Mouse (Mus musculus) frontal cortex, adult (tissue): ENCODE results near the gene Disc1.

Source experiments
- ATAC-seq: cut with Nextera tagmentation; 2 replicates; pipeline ENCODE4 v1.9.2; 2017; ENCODE audit warnings: mild to moderate bottlenecking, moderate library complexity, mixed read lengths; ENCODE audit not compliant: low TSS enrichment

The Disc1 gene

DNA sequence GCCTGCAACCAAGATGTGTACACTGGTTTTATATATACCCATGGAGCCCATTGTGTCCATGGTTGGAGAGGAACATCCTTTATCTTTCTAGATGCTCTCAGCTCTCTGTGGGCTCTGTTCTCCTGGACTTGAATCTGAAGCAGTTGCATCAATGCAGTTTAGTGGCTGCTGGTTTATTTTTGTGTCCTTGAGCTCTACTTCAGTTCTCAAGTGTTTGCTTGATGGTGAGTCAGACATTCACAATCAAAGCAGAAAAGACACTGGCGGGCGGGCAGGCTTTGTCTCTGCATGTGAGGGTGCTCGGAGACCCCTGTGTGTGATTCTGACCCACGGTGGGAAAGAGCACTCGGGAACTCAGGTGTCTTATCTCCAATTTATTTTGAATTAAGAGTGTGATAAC is 166.6 kb downstream of the Disc1 start:
- ATAC-seq, result peak; percentile 73

DNA sequence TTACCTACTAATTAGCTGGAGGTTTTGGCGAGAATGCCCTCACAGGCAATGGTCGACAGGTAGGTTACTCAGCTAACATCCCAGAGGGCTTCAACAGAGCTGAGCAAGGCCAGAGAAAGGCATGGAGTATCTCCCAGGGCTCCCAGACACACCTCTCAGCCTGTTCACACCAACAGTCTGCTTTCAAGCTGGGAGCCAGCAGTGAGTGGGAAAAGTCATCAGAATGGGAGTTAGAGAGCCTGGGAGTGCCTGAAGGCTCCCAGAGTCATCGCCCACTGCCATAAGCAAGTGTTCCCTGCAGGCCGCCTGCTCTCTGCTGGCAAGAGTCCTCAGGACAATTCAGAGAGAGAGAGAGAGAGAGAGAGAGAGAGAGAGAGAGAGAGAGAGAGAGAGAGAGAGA is 167.1 kb downstream of the Disc1 start:
- peak; percentile 56 for ATAC-seq

DNA sequence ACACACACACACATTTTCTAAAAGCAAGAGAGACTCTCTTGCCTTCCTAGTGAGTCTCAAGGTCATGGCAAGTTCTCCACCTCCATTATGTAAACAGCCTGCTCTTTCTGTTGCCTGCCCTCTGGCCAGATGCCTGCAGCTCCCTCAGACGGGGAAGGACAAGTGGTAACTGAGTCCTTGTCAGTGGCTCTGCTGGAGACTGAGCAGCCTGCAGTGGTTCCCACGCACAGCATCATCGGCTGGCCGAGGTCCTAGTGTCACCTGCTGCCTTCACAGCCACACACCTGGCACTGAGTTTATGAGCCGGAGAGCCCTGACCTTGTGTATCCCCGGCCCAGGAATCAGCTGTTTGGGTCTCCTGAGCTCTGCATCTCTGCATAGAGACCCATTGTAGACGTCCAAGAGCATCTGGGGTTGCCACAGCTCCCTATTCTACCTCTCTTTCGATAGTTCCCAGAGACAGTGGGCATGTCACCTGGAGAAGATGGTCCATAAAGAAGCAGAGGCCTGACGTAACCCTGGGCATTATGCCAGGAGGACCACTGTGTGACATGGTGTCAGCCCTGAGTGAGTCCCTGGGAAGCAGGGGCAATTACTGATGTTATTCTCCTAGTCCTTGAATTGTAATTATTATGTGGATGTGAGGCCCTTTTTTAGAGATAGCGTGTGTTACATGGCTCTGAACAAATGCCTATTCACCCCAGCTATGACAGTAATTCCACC is 169.2 kb downstream of the Disc1 start:
- no peak for ATAC-seq

DNA sequence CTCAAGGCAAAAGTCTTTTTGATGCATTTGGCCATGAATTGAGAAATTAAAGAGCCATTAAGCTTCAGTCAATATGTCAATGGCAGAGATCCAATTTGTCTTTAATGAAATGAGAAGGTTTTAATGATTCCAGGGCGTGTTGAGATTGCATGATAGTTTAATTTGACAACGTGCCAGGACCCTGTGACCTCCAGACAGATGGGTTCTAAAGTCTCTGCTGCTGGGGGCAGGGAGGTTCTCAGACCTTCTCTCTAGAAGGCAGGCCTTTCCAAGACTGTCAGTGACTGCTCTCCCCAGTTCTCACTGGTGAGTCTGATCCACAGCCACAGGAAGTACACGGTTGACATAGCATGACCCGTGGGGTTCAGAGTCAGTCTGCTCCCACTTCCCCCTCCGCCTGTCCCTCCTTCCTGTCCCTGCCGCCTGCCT is 170.3 kb downstream of the Disc1 start:
- ATAC-seq, result no peak

DNA sequence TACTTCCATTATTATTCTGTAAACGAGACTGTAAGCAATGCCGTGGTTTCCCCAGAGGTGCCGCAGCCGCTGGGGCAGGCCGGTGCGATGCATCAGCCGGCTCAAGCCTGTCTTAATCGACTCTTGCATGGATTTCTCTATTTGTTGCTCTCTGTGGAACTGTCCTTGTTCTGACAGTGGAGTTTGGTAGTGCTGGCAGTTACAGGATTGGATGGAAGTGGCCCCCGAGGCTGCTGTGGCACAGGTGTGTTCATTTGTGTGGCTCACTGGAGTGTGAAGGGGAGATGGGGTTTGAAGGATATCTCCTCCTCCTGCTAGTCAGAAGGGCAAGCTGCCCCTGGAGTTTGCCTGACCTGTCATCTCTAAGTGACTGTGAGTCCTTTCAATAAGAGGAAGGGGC is 171.3 kb downstream of the Disc1 start:
- ATAC-seq, result no peak

DNA sequence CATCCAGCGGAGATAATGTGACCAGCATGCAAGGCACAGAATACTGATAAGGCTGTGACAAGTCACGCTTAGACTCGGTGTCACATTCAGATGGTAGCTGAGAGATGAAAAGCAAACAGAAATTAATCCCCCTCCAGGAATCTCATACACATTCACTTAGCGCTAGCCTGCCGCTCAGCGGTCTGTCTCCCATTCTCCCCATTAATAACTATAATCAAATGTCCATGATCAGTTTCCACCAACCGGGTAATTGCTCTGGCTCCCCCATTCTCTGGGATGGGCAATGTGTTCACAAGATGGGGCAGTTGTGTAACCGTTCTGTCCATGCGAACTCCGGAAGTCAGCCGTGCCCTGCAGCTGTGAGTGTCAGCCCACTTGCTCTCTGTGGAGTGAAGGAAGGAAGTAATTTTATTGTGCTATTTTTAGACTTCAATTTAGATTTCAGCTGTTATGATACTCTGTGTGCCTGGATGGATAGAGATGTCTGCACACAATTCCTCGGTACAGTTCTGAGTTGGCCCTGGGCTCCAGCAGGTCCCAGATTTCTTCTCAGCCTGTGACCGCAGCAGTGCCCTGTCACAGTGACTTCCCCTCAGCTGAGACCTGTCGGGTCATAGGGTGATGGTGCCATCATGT is 173.1 kb downstream of the Disc1 start:
- no peak for ATAC-seq

DNA sequence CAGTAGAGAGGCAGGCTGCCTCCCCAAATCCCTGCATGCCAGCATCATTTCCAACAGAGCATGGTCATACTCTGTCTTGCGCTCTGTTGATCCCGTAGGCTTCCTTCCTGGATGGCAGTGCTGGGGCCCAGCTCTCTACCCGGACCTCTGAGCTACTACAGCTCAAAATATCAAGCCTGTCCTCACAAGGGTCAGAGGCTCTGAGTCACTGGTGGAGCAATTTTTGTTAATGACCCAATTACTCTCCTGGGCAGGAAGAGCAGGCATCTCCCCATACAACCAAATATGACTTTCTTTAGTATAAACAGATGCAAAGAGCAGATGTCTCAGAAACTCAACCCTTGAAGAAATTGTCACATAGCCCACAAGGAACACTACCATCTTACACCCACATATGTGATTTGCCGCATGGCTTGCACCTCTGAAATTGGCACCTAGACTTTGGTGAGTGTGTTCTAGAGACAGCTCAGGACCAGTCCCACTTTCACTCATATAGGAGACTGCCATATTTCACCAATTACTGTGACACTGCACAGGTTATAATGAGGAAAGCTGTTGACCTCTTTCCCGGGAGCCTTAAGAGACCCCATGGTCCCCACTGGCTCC is 176.6 kb downstream of the Disc1 start:
- peak; percentile 65; the same call in 1 of the 2 replicates for ATAC-seq

DNA sequence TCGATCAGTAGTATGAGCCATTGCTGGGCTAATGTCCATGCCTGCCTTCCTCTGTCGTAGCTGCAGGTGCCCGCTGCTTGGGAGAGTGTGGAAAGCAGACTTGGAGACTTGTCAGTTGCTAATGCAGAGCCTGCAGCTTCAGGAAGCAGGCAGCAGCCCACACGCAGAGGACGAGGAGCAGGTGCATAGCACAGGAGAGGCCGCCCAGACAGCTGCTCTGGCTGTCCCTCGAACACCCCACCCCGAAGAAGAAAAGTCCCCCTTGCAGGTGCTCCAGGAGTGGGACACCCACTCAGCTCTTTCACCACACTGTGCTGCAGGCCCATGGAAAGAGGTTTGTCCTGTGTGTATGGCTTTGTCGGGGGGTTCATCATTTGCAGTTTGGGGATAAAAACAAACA is 178.7 kb downstream of the Disc1 start:
- no peak for ATAC-seq

DNA sequence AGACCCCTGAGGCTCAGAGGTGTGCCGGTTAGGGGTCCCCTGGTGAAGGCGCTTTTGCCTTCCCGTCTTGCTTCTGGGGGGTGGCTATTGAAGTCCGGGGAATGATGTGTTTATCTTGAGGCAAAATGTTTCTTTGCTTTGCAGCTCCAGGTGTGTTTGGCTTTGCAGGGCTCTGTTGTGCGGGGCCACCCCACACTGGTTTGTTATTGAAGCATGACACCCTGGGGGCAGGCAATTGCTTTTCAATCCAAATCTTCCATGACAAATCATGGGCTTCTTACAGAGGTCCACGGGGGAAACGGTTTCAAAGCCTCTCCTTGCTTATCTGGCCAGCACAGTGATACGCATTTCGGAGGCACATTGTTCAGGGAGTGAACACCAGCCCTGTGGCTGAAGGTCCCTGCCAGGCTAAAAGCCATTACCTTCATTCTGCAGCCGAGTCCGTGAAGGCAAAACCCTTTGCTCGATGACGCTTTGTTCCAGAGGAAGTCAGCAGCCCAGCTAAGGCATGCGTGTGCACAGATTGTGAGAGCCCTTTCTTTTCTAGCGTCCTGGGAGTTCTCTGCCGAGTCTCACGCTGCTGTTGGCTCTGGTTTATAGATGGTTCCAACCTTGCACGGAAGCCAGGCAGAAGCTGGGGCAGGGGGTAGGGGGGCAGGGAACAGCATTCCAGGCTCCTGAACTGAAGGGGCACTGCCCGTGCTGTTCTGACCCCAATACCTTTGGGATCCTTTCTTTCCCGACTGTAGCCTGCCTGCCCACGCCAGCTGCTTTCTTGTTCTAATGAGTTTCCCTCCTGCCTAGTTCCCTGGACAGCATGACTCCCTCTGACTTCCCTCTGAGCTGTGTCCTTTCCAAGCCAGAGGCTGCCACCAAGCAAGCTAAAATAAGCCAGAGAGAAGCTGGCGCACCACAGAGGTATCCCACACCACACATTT is 182.2 kb downstream of the Disc1 start:
- ATAC-seq, result peak; percentile 93

DNA sequence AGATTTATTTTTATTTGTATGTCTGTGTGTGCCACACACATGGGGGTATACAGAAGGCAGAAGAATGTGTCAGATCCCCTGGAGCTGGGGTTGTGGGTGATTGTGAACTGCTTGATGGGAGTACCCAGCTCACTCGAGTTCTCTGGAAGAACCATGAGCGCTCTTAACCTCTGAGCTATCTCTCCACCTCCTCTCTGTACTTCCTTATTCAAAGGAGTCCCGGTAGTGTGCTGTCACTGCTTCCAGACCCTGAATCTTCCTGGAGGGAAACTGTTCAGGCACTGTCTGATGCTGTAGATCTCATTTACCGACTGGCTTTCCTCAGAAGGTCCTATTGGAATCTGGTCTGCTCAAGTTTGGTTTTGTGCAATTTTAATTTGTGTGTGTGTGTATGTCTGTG is 186.8 kb downstream of the Disc1 start:
- no peak for ATAC-seq

DNA sequence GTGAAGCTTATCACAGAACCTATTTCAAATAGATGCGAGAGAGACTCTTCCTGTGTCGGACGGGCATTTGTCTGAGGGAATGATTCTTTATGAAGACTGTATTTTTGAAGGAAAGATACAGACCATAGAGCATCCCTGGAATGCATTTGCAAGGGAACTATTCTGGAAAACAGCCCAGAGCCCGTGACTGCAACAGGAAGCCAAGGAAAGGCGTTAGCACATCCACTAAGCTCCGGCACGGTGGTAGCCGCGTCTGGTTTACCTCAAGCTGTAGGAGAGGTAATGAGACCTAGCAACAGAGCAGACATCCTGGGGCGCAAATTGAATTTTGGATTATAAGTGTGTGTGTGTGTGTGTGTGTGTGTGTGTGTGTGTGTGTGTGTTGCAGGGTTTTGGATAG is 188.4 kb downstream of the Disc1 start:
- no peak for ATAC-seq

DNA sequence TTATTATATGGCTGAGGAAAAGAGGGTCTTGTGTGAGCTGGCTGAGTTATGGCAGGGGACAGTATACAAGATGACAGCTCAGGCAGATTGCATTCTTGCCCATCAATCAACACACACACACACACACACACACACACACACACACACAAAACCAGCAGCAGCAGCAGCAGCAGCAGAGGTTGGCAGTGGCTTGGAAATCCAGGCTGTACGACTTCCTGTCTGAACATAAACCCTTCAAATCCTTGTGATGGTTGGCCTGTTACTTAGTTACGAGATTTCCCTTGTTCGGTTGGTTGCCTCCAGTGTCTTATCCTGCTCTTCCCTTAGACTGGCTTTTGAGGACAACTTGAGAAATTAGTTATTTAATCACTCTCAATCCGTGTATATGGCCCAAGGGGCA is 188.9 kb downstream of the Disc1 start:
- no peak for ATAC-seq

DNA sequence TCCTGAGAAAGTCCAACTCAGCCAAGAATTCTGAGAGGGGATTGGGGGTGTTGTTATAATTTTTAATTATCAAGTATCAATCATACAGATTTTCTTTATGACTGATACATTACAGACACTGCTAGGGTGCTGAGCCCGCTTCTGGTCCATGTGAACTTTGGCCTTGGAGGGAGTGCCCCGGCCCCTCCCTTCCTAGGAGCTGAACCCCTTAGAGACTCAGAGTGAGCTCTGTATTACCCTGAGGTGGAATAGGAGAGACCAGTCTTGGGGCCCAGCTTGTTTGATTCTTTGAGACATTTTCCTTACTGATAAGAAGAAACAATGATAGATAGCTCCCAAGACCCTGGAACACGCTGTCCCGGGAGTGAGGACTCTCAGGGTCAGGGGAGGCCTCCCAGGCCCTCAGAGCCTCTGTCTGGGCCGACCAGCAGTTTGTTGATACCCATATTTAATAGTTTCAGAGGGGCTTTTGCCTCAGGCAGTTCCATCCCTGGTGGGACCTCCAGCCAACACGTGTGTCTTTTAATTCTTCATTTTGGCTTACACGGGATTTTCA is 192.8 kb downstream of the Disc1 start:
- ATAC-seq, result no peak

DNA sequence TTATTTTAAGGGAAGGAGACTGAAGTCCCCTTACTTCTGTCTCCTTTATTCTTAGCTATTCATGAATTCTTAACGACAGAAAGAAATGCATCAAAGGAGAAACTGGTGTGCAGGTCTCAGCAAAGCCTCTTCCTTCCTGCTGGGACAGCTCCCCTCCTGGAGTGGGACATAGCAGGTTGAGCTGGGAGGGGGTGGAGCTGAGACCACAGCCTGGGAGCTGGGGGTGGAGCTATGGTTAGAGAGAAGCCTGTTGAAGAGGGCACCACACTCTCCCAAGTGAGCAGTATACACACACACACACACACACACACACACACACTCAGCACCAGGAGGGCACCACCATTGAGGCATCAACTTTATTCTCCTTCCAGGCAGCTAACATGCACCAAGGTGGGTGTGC is 193.4 kb downstream of the Disc1 start:
- no peak for ATAC-seq

DNA sequence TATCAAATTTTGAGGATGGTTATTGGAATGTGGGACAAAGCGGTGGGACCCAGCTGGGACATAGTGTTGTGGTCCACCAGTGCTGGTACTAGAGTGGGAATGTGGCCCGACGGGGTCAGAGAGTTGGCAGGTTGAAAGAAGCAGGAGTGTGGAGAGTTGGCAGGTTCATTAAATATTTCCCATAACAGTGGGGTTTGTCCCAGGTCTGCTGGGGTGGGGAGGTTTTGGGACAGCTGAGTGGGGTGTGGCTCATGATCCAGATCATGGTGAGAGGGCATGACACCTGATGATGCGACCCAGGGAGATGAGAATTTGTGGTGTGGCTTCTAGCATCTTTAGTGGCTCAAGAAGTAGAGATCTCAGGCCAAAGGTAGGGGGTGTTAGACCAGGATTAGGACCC is 199.0 kb downstream of the Disc1 start:
- ATAC-seq, result no peak

DNA sequence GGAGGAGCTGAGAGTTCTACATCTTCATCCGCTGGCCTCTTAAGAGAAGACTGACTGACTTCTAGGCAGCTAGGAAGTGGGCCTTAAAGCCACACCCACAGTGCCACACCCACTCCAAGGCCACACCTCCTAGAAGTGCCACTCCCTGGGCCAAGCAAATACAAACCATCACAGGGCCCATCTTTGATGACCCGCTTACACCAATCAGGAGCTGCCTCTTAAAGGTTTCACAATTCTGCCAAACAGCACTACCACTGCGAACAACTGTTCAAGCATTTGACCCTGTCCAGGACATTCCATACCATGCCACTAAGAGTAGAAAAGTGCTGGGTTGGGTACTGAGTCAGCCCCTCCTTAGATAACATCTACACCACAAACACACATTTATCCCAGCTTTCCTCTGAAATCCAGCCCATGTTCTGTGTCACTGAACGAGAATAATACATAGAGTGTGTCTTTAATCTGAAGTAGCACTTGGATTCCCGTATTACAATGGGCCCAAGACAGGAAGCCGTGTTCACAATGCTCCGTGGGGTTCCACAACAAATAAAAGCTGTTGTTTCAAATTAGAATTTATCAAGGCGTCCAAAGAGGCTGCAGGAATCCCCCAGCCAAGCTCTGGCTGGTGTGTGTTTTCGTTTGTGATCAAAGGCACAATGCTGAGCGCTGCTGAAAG is 199.6 kb downstream of the Disc1 start:
- 0 out of 2 replicates have a peak, but pooled peaks have one; percentile 2 for ATAC-seq

DNA sequence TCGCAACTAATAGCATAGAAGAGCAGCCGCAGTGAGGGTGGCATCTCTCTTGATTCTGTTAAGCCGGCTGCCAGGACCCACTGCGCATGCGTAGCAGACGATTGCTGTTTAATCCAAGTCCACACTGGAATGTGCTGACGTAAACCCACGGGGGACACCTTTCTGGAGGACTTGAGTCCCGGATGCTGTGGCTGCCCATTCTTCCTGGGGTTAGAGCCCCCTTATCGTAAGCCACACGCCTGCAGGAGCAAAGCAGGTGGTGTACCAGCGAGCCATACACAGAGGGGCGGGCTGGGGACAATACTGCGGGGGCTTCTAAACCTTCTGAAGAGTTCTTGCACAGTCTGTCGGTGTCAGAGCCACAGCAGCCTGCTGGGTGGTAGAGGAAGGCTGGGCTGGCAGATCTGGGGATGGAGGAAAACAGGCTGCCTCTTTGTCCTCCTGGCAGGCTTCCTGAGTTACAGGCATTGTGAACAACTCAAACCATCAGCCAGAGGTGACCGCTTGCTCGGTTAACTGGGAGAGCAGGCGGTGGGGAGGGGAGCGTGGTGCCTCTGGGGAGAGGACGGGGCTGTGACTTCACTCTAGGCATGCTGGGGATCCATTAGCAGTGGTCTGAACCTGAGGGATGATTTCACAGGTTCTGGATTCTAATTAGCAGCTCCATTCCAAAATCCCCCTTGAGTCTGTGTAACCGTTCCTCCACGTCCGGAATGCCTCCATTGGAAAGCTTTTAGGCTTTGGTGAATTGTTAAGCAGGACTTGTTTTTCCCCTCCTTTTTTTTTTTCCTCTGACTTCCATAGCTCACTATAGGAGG is 200.4 kb downstream of the Disc1 start:
- ATAC-seq, result peak; percentile 89

DNA sequence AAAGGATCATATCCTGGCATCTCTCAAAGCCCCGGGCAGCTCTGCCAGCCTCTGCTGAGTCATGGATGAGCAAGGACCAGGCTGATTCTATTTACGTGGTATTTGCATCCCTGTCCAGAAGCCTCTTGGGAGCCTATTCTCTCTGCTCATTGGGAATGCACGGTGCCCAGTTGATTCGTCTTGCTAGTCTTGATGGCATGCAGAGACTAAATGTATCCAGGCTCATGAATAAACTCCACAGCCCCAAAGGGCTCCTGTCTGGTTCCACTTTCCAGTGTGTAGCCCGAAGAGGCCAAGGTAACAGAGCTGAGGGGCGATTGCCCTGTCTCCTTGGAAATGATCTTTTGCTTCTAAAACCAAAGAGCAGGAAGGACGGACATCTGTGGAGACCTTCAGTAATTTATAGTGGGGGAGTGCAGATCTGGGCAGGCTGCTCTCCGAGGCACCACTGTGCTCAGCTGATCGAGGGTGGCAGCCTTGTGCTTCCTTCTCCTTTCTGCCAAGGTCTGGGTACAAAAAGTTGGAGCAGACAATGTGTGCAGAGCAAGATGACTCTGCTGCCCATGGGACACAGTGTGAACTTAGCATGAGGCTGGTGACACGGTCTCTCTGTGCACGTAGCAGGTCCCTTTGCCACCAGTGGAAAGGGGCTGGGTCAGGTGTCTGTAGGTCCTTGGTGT is 201.2 kb downstream of the Disc1 start:
- ATAC-seq, result peak; percentile 80

DNA sequence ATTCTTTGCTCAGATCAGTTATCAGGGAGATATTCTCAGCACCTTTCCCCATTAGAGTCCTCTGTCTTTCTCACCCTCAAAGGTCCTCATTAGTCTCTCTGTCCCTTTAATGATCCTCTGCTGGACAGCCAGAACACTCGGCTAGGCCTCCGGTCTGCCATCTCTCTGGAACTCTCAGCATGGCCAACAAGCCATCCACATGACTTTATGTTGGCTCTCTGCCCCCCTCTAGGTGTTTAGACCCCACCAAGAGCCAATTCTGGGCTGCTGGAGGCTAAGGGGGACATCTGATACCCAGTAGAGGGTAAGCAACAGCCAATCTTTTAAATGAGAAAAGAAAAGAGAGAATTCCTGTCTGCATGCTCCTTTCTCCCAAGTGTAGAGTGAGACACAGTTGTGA is 203.7 kb downstream of the Disc1 start:
- ATAC-seq, result no peak
